Mouse (Mus musculus) neural tube, embryonic 13.5 days (tissue): ENCODE data around the gene Otp. TPM values are rescaled to one million over a fixed set of nuclear protein-coding genes. Genes with fewer than 3 reads are reported as not detected.

Experiments
- ATAC-seq: fragments of 200-750 bp; cut with Nextera tagmentation; 2 replicates; pipeline ENCODE4 v1.8.0; 2017; ENCODE audit warnings: low read depth, mild to moderate bottlenecking, moderate TSS enrichment, moderate library complexity
- H3K27ac ChIP-seq: fragments of 300-500 bp; sonication (generic); replicated peaks from 2 replicates; pipeline ENCODE4 v1.5.1; 2015; ENCODE audit warnings: moderate library complexity, mild to moderate bottlenecking, inconsistent platforms
- H3K27me3 ChIP-seq: fragments of 300-500 bp; sonication (generic); 2 replicates; pipeline ENCODE4 v1.6.1; 2015; ENCODE audit warnings: mild to moderate bottlenecking, inconsistent platforms
- H3K36me3 ChIP-seq: fragments of 300-500 bp; sonication (generic); 2 replicates; pipeline ENCODE4 v1.6.1; 2015; ENCODE audit warnings: mild to moderate bottlenecking, inconsistent platforms
- H3K4me1 ChIP-seq: fragments of 300-500 bp; sonication (generic); replicated peaks from 2 replicates; pipeline ENCODE4 v1.6.1; 2015; ENCODE audit warnings: inconsistent platforms
- H3K4me2 ChIP-seq: fragments of 300-500 bp; sonication (generic); 2 replicates; pipeline ENCODE4 v1.6.1; 2015; ENCODE audit warnings: inconsistent platforms, mild to moderate bottlenecking, moderate library complexity
- H3K4me3 ChIP-seq: fragments of 300-500 bp; sonication (generic); 2 replicates; pipeline ENCODE4 v1.5.1; 2015; ENCODE audit warnings: mild to moderate bottlenecking, inconsistent platforms
- H3K9ac ChIP-seq: fragments of 300-500 bp; sonication (generic); 2 replicates; pipeline ENCODE4 v1.6.1; 2015; ENCODE audit warnings: moderate library complexity, mild to moderate bottlenecking, inconsistent platforms
- H3K9me3 ChIP-seq: fragments of 300-500 bp; sonication (generic); 2 replicates; pipeline ENCODE4 v1.6.1; 2016; ENCODE audit warnings: inconsistent platforms
- WGBS: fragments of 180-500 bp; shearing (Covaris S2); methylation state at CpG from one replicate; pipeline ENCODE4 v1.1.7; 2015; 5-methylcytosine and 5-hydroxymethylcytosine counted together
- polyA plus RNA-seq: library from polyadenylated mRNA; unstranded; fragments of >200 nt; fragmentation: Nextera tagmentation; extraction: Ambion mirVana; gene quantifications from 2 replicates; pipeline ENCODE4 v1.2.1, GENCODE M21; 2015

Otp gene
- 9.5 and 10.7 TPM in 2 replicates for polyA plus RNA-seq

DNA sequence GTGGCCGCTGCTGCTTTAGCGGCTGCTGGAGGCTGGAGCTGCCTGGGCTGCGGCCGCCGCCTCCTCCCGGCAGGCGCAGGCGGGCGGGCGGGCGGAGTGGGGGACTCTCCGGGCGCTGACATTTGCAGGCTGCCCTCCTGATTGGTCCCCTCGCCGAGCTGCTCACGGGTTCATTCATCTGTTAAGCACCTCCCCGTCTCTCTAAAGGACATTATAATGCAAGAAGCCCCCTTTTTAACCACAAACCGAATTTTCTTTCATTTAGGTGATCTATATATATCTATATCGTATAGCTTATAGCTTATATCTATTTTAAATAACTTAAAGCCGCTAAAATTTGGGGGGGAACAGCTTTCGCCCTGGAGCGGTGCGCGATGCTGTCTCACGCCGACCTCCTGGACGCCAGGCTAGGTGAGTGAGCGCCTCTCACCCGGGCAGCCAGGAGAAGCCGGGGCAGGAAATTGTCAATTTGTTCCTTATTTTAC, at the start of gene Otp:
Gene Otp (plus strand): TSS at position 207 of the 485 bp plus-strand sequence.
- no peaks in the 10 kb centered on the region for H3K36me3 ChIP-seq

GRCm38 (mm10) chr13:94826389-94826788, 49.0 kb upstream of the Otp start:
- H3K4me3 ChIP-seq: no peak overlapping the region
- WGBS: 91% methylated on average over 5 of the region's 5 CpGs
- no peaks in the 10 kb centered on the region for H3K9me3 ChIP-seq
- H3K27ac ChIP-seq: no peak overlapping the region
- no peak overlapping the region for H3K9ac ChIP-seq
- peaks cover 12% of the 10 kb centered on the region for H3K4me1 ChIP-seq
- H3K27me3 ChIP-seq: no peaks in the 10 kb centered on the region
- H3K36me3 ChIP-seq: no peaks in the 10 kb centered on the region
- no peak overlapping the region for H3K4me2 ChIP-seq
- no peak for ATAC-seq

More for the DNA sequence above, at the start of gene Otp:
- H3K27me3 ChIP-seq: peaks cover 88% of the 10 kb centered on the region
- ATAC-seq: peak; percentile 71; the same call in 1 of the 2 replicates
- 0 out of 2 replicates have a peak, but pooled peaks cover 11% of the 10 kb centered on the region for H3K4me1 ChIP-seq
- H3K9ac ChIP-seq: peak within 1 kb of the TSS; percentile 57; the same call in 1 of the 2 replicates
- peak within 1 kb of the TSS; percentile 28 for H3K4me3 ChIP-seq
- WGBS: 1% methylated on average over 29 of the region's 30 CpGs
- H3K9me3 ChIP-seq: no peaks in the 10 kb centered on the region
- H3K27ac ChIP-seq: peak within 1 kb of the TSS; percentile 67
- H3K4me2 ChIP-seq: peak within 1 kb of the TSS; percentile 29; the same call in 1 of the 2 replicates

- Histone ChIP-seq H3K9ac (no peak overlapping the region), H3K27me3 (no peaks in the 10 kb centered on the region), H3K36me3 (no peaks in the 10 kb centered on the region), H3K4me2 (no peak overlapping the region), H3K4me3 (no peak overlapping the region), H3K4me1 (peaks cover 12% of the 10 kb centered on the region), H3K27ac (no peak overlapping the region), H3K9me3 (no peaks in the 10 kb centered on the region)
- ATAC-seq: no peak
- WGBS: 91% methylated on average over 2 of the region's 2 CpGs
Observed at GRCm38 (mm10) chr13:94826986-94827385, 48.4 kb upstream of the Otp start.

- 51% methylated on average over 2 of the region's 2 CpGs for WGBS
- no peak overlapping the region for H3K4me3 ChIP-seq
- no peak overlapping the region for H3K9ac ChIP-seq
- no peaks in the 10 kb centered on the region for H3K27me3 ChIP-seq
- no peak overlapping the region for H3K27ac ChIP-seq
- ATAC-seq: no peak
- H3K4me1 ChIP-seq: peaks cover 12% of the 10 kb centered on the region
- H3K9me3 ChIP-seq: no peaks in the 10 kb centered on the region
- H3K36me3 ChIP-seq: peaks cover 6% of the 10 kb centered on the region
- no peak overlapping the region for H3K4me2 ChIP-seq
Observed at GRCm38 (mm10) chr13:94827847-94828246, 47.6 kb upstream of the Otp start.

GRCm38 (mm10) chr13:94838047-94838720, 37.2 kb upstream of the Otp start:
- peaks cover 29% of the 10 kb centered on the region for H3K36me3 ChIP-seq
- peaks cover 16% of the 10 kb centered on the region for H3K4me1 ChIP-seq
- no peaks in the 10 kb centered on the region for H3K27me3 ChIP-seq
- H3K4me2 ChIP-seq: no peak overlapping the region
- WGBS: 73% methylated on average over 5 of the region's 5 CpGs
- no peak overlapping the region for H3K27ac ChIP-seq
- no peak overlapping the region for H3K4me3 ChIP-seq
- H3K9ac ChIP-seq: no peak overlapping the region; the same call in 1 of the 2 replicates
- no peaks in the 10 kb centered on the region for H3K9me3 ChIP-seq
- no peak for ATAC-seq

- Histone ChIP-seq H3K9me3 (no peaks in the 10 kb centered on the region), H3K27me3 (no peaks in the 10 kb centered on the region), H3K4me2 (no peak overlapping the region), H3K4me1 (peaks cover 16% of the 10 kb centered on the region), H3K4me3 (no peak overlapping the region), H3K9ac (no peak overlapping the region), H3K36me3 (peaks cover 29% of the 10 kb centered on the region), H3K27ac (peak overlapping the region; percentile 38)
- WGBS: 79% methylated on average over 8 of the region's 8 CpGs
- ATAC-seq: peak; percentile 79
Observed at GRCm38 (mm10) chr13:94838756-94839337, 36.6 kb upstream of the Otp start.

- ATAC-seq: no peak
- H3K4me2 ChIP-seq: no peak overlapping the region
- 42% methylated on average over 5 of the region's 5 CpGs for WGBS
- H3K4me3 ChIP-seq: no peak overlapping the region
- H3K9ac ChIP-seq: no peak overlapping the region
- H3K27me3 ChIP-seq: no peaks in the 10 kb centered on the region
- peaks cover 11% of the 10 kb centered on the region for H3K4me1 ChIP-seq
- H3K27ac ChIP-seq: no peak overlapping the region
- no peaks in the 10 kb centered on the region for H3K9me3 ChIP-seq
- peaks cover 23% of the 10 kb centered on the region for H3K36me3 ChIP-seq
Observed at GRCm38 (mm10) chr13:94843236-94843635, 32.2 kb upstream of the Otp start.

GRCm38 (mm10) chr13:94847870-94848269, 27.5 kb upstream of the Otp start:
- Histone ChIP-seq H3K9ac (no peak overlapping the region), H3K4me2 (no peak overlapping the region), H3K36me3 (0 out of 2 replicates have a peak, but pooled peaks cover 5% of the 10 kb centered on the region), H3K4me1 (no peaks in the 10 kb centered on the region), H3K4me3 (no peak overlapping the region), H3K9me3 (no peaks in the 10 kb centered on the region), H3K27me3 (no peaks in the 10 kb centered on the region), H3K27ac (no peak overlapping the region)
- ATAC-seq: no peak
- WGBS: 71% methylated on average over 7 of the region's 7 CpGs

GRCm38 (mm10) chr13:94849351-94849750, 26.1 kb upstream of the Otp start:
- Histone ChIP-seq H3K4me2 (no peak overlapping the region), H3K36me3 (no peaks in the 10 kb centered on the region), H3K4me3 (no peak overlapping the region), H3K27ac (no peak overlapping the region), H3K9ac (no peak overlapping the region), H3K4me1 (no peaks in the 10 kb centered on the region), H3K9me3 (no peaks in the 10 kb centered on the region), H3K27me3 (peaks cover 11% of the 10 kb centered on the region)
- no peak for ATAC-seq
- 79% methylated on average over 13 of the region's 13 CpGs for WGBS

DNA sequence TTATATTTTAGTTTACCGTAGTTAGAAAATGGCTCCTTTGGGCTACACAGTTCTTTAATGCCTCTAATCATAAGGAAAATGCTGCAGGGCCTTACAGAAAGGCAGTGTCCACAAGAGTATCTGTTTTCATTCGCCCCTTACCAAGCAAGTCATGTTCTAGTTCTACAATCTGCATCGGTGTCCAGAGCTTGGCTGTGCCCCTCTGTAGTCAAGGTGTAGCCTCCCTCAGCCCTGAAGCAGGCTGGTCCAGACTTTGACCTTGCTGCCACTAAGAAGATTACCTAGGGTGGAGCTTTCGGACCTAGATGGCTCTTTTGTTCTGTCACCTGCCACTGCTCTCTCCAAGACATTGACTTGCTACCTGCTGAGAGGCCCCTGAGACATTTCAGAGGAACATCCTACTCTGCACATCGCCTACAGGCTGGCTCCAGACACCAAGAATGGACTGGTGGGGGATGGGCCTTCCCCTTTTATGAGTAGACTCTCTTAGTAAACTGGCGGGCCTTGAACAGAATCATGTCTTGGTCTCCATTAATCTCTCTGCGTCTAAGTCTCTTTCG, 17.3 kb upstream of the Otp start:
- Histone ChIP-seq H3K9me3 (no peaks in the 10 kb centered on the region), H3K27me3 (peaks cover 55% of the 10 kb centered on the region), H3K4me1 (no peaks in the 10 kb centered on the region), H3K4me2 (no peak overlapping the region), H3K4me3 (no peak overlapping the region), H3K36me3 (no peaks in the 10 kb centered on the region), H3K27ac (no peak overlapping the region), H3K9ac (no peak overlapping the region)
- no peak for ATAC-seq
- 76% methylated on average over 8 of the region's 8 CpGs for WGBS

DNA sequence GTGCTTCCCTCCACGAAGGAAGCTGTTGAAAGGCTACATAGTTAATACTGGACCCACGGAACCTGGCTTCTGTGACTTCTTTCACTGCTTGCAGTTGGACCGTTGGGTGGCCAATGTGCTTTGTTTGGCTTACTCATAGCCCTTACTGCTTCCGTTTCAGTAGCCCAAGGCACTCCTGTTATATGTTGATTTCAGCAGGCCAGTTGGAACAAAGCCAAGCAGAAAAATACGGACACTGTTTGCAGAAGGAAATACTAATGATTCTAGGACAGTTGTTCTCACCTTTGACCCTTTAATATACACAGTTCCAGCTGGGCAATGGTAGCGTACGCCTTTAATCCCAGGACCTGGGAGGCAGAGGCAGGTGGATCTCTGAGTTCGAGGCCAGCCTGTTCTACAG, 16.1 kb upstream of the Otp start:
- Histone ChIP-seq H3K4me1 (no peaks in the 10 kb centered on the region), H3K27ac (no peak overlapping the region), H3K27me3 (peaks cover 57% of the 10 kb centered on the region), H3K9me3 (no peaks in the 10 kb centered on the region), H3K4me2 (no peak overlapping the region), H3K36me3 (no peaks in the 10 kb centered on the region), H3K4me3 (no peak overlapping the region), H3K9ac (no peak overlapping the region)
- 77% methylated on average over 8 of the region's 8 CpGs for WGBS
- ATAC-seq: no peak

DNA sequence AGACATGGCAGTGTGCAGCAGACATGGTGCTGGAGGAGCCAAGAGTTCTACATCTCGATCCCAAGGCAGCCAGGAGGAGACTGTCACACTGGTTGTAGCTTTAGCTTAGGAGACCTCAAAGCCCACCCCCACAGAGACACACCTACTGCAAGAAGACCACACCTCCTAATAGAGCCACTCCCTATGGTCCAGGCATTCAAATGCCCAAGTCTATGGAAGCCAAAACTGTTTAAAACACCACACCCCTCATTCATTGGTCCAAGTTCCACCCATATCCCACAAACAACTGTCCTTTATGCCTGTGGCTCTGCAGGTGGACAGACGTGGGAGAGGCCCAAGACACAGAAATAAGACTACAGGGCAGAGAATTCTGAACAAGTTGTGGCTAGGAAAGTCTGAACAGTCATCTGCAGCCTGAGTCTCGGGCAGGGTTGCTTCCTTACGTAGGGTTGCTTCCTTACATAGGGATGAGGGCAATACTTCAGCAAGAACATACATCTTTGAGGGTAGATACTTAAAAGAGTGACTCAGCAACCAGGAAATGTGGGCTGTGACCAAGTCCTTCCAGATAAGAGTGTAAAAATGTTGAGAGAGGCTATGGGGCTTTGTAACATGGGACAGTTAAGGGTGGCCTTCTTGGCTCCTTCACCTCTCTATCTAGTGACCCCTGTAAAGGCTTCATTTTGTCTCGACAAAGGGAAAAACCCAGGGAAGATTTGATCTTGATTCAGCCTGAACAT, 12.7 kb upstream of the Otp start:
- Histone ChIP-seq H3K4me3 (no peak overlapping the region), H3K27ac (no peak overlapping the region), H3K4me1 (no peaks in the 10 kb centered on the region), H3K9ac (no peak overlapping the region), H3K4me2 (no peak overlapping the region), H3K36me3 (no peaks in the 10 kb centered on the region), H3K9me3 (no peaks in the 10 kb centered on the region), H3K27me3 (peaks cover 81% of the 10 kb centered on the region)
- 66% methylated on average over 5 of the region's 5 CpGs for WGBS
- no peak for ATAC-seq
